Mouse (Mus musculus): ENCODE measurements around the gene Ccdc115.
A peak's percentile ranks its signal among the peaks of the same experiment; 100 is the strongest.

Gene Ccdc115

GRCm38 (mm10) chr1:34439215-34439960, at the start of gene Ccdc115, which contains the start of gene Imp4:
Gene Ccdc115 (minus strand): TSS chr1:34439672.
Gene Imp4 (plus strand): TSS chr1:34439851.
- DNase-seq: peak; percentile 97

DNA sequence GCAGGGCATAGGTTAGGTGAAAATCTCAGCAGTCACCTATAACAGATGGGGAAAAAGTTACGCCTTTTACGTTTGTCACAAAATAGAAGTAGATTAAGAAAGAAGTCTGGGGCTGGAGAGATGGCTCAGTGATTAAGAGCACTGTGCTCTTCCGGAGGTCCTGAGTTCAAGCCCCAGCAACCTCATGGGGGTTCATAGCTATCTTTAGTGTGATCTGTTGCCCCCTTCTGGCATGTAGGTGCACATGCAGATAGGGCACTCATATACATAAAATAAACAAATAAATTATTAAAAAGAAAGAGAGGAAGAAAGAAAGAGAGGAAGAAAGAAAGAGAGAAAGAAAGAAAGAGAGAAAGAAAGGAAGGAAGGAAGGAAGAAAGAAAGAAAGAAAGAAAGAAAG, 47.9 kb upstream of the Ccdc115 start:
- no peak for DNase-seq

DNA sequence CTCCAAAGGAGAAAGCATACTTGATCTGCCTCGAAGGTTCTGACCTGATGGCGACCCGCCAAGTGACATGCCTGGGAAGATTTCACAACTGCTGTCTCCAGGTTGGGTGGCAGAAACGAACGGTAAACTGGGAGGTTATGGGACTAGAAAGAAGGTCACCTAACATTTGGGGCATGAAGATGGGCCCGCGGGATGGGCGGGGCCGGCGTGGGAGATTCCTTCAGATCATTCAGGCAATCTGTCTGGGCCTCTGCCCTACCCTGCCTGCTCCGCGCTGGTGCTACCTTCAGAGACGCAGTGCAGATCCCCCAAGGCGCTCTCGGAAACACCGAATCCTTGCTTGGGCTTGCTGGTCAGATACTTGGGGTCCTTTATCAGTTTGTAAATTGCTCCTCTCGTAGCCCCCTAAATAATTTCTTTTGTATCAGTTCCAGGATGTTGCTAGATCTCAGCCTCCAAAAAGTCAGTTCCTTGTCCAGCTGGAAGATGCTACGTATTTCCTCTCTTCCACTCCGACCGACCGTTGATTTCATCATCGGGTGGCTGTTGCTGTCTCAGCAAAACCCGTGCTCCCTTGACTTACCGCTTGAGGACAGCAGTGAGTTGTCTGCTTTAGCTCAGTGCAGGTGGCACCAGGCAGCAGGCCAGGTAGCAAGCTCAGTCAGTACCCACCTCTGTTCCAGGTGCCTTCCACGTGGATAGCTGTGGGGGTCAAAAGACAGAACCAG, 46.2 kb upstream of the Ccdc115 start:
- DNase-seq: peak; percentile 82

GRCm38 (mm10) chr1:34484470-34484869, 45.0 kb upstream of the Ccdc115 start:
- no peak for DNase-seq

DNA sequence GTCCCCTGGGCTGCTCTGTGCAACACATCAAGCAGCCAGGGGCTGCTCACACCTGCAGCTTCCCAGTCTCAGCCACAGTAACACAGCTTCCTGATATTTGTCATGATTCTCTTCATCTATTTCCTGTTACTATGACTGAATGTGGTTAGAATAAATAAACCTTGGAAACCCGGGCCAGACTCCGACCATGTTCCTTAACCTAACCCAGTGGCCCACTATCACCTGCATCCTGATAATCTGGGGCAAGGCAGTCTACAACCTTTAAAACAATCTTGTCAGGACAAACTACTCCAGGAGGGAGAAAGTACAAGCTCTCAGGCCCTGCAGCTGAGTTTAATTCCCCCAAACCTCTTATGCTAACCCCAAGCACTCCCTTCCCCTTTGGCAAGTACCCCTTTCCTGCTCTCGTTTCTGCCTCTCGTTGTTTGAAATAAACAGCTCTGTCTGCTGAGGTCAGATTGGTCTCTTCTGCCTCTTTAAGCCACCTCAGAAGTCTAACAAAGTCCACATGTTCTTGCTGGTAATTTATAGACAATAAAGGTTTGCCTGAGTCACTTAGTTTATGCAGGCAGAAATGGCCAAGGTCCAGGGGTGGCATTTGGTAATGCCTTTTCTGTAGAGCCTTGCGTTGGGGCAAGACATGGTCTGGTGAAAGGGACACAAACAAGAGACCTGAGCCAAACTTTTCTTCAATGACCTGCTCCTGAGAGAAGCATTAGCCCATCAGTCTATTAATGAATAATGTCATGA, 42.6 kb upstream of the Ccdc115 start:
- DNase-seq: no peak

DNA sequence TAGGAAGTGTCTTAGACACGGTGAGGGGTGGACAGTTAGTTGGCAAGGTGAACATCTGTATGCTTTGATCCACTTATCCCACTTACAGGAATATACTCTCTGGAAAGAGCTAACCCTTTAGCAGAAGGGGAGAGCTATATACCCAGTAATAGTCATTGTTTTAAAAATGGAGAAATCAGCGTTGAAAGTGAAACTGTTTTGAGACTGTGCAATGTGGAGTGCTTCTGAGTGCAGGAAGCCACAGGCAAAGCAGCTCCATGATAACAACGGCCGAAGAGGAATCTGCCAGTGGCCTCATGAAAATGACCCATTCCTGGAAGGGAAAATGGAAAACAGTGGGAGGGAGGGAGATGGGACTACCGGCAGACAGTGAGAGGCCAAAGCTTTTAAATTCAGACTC, 41.3 kb upstream of the Ccdc115 start:
- DNase-seq: no peak

DNA sequence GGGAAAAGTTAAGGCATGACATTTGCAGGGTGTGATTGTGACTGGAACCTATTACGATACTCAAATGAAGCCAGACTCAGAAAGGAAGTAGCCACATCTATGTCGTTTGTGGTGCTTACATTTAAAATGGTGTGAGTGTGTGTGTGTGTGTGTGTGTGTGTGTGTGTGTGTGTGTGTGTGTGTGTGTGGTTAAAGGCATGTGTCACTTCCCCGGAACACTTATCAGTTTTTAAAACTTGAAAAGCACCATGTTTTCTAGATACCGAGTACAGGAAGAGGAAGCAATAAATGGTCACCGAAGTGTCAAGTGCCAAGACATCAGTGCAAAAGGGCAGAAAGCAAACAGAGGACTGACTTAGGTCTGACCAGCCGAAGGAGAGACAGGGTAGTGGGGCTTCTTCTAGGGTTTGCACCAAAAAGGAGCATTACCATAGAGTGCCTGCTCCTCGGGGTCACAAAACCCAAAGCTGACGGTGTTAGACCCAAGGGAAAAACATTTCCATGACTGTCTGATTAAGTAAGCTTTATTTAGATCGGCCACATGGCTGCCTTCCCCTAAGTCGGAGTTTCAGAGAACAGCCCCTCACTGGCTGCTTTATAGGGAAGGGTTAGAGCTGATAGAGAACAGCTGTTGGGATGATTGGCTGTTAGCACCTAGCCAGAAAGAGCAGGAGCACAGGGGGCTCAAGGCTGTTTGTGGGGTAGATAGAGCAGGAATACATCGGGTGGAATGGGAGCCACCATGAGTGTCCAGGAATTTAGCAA, 39.6 kb upstream of the Ccdc115 start:
- no peak for DNase-seq

DNA sequence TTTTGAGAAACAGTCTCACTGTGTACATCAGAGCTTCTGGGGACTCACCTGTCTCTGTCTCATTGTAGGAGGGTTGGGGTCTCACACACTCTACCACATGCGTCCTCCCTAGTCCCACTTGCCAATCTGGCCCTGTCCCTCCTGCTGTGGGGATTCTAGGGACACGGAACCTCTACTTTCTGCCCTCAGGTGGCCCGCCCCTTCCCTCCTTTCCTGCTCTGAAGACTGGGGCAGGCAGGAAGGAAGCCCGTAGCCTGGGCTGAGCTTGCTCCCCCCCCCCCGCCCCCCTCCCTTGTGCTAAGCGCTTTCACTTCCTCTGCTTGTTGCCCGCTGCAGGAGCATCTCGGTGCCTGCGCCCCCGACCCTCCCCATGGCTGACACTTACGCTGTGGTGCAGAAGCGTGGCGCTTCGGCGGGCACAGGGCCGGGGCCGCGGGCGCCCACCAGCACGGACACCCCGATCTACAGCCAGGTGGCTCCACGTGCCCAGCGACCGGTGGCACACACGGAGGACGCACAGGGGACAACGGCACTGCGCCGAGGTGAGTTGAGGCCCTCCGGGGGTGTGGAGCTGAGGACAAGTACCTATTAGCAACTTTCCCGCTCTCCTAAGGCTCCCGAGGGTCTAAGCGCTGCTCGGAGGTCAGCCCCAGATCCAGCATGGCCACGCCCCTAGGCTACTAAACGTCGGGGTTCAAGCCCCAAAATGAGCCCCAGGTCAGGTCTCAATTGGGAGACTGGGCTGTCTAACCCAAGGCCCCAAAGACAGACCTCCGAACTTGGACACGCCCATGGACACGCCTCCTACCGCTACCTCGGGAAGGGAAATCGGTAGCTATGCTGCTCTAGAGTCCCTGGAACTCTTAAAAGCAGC, 33.2 kb upstream of the Ccdc115 start:
- DNase-seq: no peak

DNA sequence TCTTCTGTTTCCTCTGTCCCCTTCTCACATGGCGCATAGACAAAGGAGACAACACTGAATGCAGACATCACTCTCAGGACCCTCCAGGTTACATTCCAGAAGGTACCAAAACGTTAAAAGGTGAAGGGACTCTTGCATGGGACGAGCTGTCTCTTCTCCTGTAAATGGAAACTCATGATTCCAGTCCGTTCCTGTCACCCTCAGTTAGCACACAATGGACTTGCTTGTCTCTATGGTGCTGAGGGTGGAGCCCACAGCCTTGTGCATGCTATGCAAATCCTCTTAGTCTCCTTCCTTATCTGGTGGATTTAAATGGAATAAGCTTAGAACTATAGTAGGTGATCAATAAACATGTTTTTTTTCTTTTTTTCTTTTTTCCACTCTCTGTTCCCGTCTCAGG, 30.3 kb upstream of the Ccdc115 start:
- DNase-seq: no peak

DNA sequence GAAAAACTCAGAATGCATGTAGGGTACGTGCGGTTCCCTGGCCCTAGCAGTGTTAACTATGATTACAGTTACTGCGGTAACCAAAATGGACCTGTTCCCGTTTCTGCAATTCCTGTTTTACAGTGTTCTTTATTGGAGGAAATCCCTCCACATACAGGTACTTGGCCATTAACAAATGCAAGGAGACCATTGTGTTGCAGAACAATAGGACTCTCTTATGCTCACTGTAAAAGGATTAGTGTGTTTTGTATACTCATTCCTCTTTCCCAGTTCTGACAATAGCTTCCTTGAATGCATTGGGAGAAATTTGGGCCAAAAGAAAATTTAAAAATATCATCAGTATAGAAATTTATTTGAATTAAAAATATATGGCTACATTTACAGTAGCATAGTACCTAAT, 29.0 kb upstream of the Ccdc115 start:
- DNase-seq: no peak

- DNase-seq: no peak
These were observed 28.6 kb upstream of the Ccdc115 start for GRCm38 (mm10) chr1:34468051-34468450.

GRCm38 (mm10) chr1:34465445-34465844, 26.0 kb upstream of the Ccdc115 start:
- no peak for DNase-seq

DNA sequence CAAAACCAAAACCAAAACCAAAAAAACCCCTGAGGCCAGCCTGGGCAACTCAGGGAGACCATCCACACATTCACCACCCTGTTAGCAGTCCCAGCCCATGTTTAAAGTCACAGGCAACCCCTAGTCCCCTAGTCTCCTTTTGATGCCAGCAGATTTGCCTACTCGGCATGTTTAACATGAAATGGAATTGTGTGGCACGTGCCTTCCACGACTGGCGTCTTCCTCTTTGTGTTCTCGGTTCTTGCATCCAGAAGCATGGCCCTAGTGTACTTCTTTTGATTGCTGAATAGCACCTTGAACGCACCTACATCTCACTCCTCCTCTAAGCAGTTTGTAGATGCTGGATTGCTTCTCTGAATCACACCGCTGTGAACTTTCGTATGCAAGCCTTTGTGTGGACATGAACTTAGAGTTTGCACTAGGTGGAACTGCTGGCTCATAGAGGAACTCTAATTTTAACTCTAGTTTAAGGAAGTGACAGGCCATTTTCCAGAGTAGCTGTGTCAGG, 24.9 kb upstream of the Ccdc115 start:
- DNase-seq: no peak

DNA sequence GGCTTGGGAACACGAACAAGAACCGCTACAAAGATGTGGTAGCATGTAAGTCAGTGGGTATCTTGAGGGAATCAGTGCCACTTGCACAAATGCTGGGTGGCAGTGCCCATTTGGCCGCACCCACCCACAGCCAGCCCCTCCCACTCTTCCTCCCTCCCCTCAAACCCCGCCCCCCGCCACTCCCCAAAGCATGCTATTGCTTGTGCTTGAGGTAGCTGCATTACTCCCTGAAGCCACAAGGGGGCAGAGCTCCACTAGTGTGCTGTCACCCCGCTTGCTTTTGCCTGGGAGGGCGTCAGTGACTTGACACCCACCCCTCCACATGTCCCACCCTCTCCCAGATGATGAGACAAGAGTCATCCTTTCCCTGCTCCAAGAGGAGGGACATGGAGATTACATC, 23.3 kb upstream of the Ccdc115 start:
- peak; percentile 54 for DNase-seq

- no peak for DNase-seq
These were observed 20.6 kb upstream of the Ccdc115 start for GRCm38 (mm10) chr1:34460061-34460441.

DNA sequence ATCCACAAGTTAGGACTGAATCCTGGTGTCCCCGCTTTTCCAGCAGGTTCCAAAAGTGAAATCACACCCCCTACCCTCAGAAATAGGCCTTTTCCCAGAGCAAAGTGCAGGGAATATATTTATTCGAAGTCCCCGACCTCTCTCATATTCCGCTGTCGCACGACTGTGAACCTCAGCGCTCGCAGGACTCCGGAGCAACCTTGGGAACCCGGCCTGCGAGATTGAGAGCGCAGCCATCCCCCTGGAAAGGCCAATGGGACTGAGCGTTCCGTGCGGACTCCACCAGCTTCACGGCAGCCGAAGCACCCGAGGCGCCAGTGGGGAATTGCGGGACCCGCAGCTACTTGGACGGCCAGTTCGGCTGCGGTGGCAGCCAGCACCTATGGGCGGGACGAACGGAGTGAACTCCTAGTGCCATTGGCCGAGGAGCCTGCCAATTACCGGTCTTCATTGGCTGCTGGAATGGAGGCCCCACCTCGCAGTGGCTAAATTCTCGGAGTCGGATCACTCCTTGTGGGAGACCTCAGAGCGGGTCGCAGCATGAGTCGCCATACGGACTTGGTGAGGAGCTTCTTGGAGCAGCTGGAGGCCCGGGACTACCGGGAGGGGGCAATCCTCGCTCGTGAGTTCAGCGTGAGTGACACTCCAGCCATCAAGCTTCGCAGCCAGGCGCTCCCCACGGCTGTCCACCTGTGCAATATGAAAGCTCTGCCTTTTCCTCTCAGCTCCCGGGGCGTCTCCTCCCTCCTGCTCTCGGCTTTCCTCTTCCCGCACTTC, 20.0 kb upstream of the Ccdc115 start, which contains the start of gene Ptpn18:
Gene Ptpn18 (plus strand): TSS at position 479 of the 777 bp plus-strand sequence.
- peak; percentile 91 for DNase-seq

- DNase-seq: no peak
These were observed 19.0 kb upstream of the Ccdc115 start for GRCm38 (mm10) chr1:34458431-34458830.

DNA sequence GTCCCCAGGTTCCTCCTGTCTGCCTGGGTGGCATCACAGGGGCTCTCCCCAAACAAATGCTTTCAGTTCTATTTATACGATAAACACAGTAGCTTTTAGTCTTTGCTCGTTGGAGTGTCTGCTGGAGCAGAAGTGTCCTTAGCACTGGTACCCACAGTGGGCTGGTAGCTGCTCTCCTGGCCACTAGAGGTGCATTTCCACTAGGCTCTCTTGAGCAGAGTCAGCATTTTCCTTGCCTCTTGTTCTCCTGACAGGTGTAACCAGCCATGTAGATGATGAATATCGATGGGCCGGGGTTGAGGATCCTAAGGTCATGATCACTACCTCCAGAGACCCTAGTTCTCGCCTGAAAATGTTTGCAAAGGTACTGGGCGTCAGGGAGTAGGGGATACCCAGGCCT, 3.7 kb upstream of the Ccdc115 start:
- DNase-seq: no peak

GRCm38 (mm10) chr1:34439961-34440630, 624 bp upstream of the Ccdc115 start:
- DNase-seq: peak; percentile 55

DNA sequence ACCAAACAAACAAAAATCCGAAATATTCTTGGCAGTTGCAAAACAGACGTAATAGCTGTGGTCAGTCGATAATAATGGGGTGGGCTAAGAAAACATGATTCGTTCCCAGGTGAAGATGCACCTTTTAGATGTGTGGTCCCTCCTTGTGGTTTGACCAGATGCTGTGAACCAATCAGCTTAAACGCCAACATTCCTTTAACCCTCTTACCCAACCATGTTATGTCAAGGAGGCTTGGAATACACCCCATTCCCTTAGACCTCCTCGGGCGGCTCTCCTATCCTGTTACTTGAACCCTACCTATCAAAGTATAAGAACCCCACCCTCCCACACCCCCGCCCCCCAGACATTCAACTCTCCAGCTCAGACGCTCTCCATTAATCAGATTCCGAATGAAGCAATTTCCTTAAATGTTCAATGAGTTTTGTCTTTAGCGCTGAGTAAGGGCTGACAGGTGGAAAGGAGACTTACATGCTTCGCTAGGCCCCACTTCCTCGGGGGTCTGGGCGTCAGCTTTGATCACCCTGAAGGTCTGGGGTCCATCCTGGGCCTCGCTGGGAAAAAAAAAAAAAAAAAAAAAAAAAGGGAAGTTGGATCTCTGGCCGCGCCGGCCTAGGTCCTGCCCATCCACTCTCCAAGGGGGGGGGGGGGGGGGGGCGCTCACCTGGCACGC, 956 bp downstream of the Ccdc115 start:
- peak; percentile 46 for DNase-seq

Measured in cerebellum, adult 11-12 months (tissue).